In genomic region chr5:148191416-148191815, GRCm38 (mm10) we compare ENCODE assay signal across 23 mouse cellular contexts.
DNase-seq lines count a peak whose midpoint lies in the region; ATAC-seq and TF ChIP-seq lines count a peak whose summit lies in the region.
"Had no signal": no experiment of that assay in that cellular context is flagged by ENCODE, and none has a peak within 500 bp of the region (broad histone marks: within the 10 kb centered on the region; RNA-seq: fewer than 3 reads in every experiment).

No protein-coding gene starts in this region.

- H3K4me2 ChIP-seq in kidney, embryonic 15.5 days, result no peak overlapping the region
- H3K4me2 ChIP-seq in stomach, embryonic 14.5 days (replicated peaks; ENCODE audit: low read depth, low read length), result no peak overlapping the region
- no peak overlapping the region for H3K4me2 ChIP-seq in stomach, postnatal 0 days (replicated peaks; ENCODE audit: low read depth)
- H3K4me2 ChIP-seq in intestine, postnatal 0 days (replicated peaks; ENCODE audit: low read depth), result no peak overlapping the region
- H3K4me2 ChIP-seq: heart, embryonic 13.5 days; hindbrain, embryonic 12.5 days; limb, embryonic 15.5 days; stomach, embryonic 15.5 days had no signal

- no peak overlapping the region for H3K9ac ChIP-seq in kidney, embryonic 15.5 days
- no peak overlapping the region for H3K9ac ChIP-seq in stomach, embryonic 14.5 days (replicated peaks; ENCODE audit: low read depth, low read length)
- no peak overlapping the region for H3K9ac ChIP-seq in stomach, postnatal 0 days (ENCODE audit: low read length)
- no peak overlapping the region for H3K9ac ChIP-seq in intestine, postnatal 0 days (ENCODE audit: low read depth, low read length)
- H3K9ac ChIP-seq: forebrain, postnatal 0 days; heart, embryonic 13.5 days; hindbrain, embryonic 12.5 days; limb, embryonic 15.5 days; liver, embryonic 14.5 days; stomach, embryonic 15.5 days had no signal

- peak; percentile 60; the same call in 1 of the 2 replicates for ATAC-seq in kidney, embryonic 15.5 days (replicated peaks; ENCODE audit: low FRiP score)
- peak; percentile 46; the same call in 1 of the 2 replicates for ATAC-seq in stomach, embryonic 14.5 days (ENCODE audit: insufficient number of reproducible peaks, insufficient read depth, low FRiP score, low read depth)
- no peak for ATAC-seq in stomach, postnatal 0 days (ENCODE audit: low FRiP score, low TSS enrichment)
- 0 out of 2 replicates have a peak, but pooled peaks have one; percentile 41 for ATAC-seq in intestine, postnatal 0 days
- ATAC-seq: forebrain, postnatal 0 days had no signal

- H3K27ac ChIP-seq in kidney, embryonic 15.5 days, result no peak overlapping the region
- H3K27ac ChIP-seq in stomach, embryonic 14.5 days (ENCODE audit: low read length), result no peak overlapping the region
- H3K27ac ChIP-seq in stomach, postnatal 0 days (replicated peaks), result no peak overlapping the region
- H3K27ac ChIP-seq in intestine, postnatal 0 days (ENCODE audit: low read depth, low read length), result no peak overlapping the region
- H3K27ac ChIP-seq: heart, adult 2 months; heart, embryonic 13.5 days; hindbrain, embryonic 12.5 days; limb, embryonic 15.5 days; liver, embryonic 14.5 days; macrophage; stomach, embryonic 15.5 days had no signal

- H3K4me1 ChIP-seq in kidney, embryonic 15.5 days, result no peaks in the 10 kb centered on the region
- no peaks in the 10 kb centered on the region for H3K4me1 ChIP-seq in stomach, embryonic 14.5 days (ENCODE audit: control insufficient read depth, insufficient read depth, low read length)
- H3K4me1 ChIP-seq in stomach, postnatal 0 days (replicated peaks; ENCODE audit: control insufficient read depth, insufficient read depth), result no peaks in the 10 kb centered on the region
- no peaks in the 10 kb centered on the region for H3K4me1 ChIP-seq in intestine, postnatal 0 days (replicated peaks; ENCODE audit: control insufficient read depth, insufficient read depth, low read length)
- H3K4me1 ChIP-seq: heart, embryonic 13.5 days; hindbrain, embryonic 12.5 days; limb, embryonic 15.5 days; stomach, embryonic 15.5 days had no signal

- H3K9me3 ChIP-seq in kidney, embryonic 15.5 days (replicated peaks), result no peaks in the 10 kb centered on the region
- no peaks in the 10 kb centered on the region for H3K9me3 ChIP-seq in stomach, embryonic 14.5 days (ENCODE audit: control insufficient read depth, low read depth, low read length)
- H3K9me3 ChIP-seq in stomach, postnatal 0 days (ENCODE audit: control insufficient read depth, low read length), result no peaks in the 10 kb centered on the region
- H3K9me3 ChIP-seq in intestine, postnatal 0 days (ENCODE audit: control insufficient read depth), result no peaks in the 10 kb centered on the region
- H3K9me3 ChIP-seq: heart, embryonic 13.5 days; limb, embryonic 15.5 days; stomach, embryonic 15.5 days had no signal

- 35% methylated on average over 4 of the region's 4 CpGs for WGBS in kidney, embryonic 15.5 days
- WGBS in stomach, embryonic 14.5 days, result 28% methylated on average over 4 of the region's 4 CpGs
- WGBS in stomach, postnatal 0 days, result 26% methylated on average over 4 of the region's 4 CpGs
- WGBS in intestine, postnatal 0 days, result 35% methylated on average over 4 of the region's 4 CpGs

- TF ChIP-seq CTCF in stomach, postnatal 0 days (IDR thresholded peaks at IDR 0.05; ENCODE audit: low read depth), result no peak
- TF ChIP-seq CTCF in intestine, postnatal 0 days (IDR thresholded peaks at IDR 0.05; ENCODE audit: low read depth), result no peak

- TF ChIP-seq EP300 in stomach, postnatal 0 days (optimal IDR thresholded peaks at IDR 0.05), result no peak

- H3K4me3 ChIP-seq in kidney, embryonic 15.5 days (replicated peaks), result no peak overlapping the region
- H3K4me3 ChIP-seq in stomach, embryonic 14.5 days (ENCODE audit: low read depth, low read length), result no peak overlapping the region
- no peak overlapping the region for H3K4me3 ChIP-seq in stomach, postnatal 0 days (ENCODE audit: low read depth, low read length)
- no peak overlapping the region for H3K4me3 ChIP-seq in intestine, postnatal 0 days (ENCODE audit: low read depth, low read length)
- H3K4me3 ChIP-seq: heart, adult 2 months; heart, embryonic 13.5 days; hindbrain, embryonic 12.5 days; limb, embryonic 15.5 days; stomach, embryonic 15.5 days had no signal

- no peaks in the 10 kb centered on the region for H3K27me3 ChIP-seq in kidney, embryonic 15.5 days
- no peaks in the 10 kb centered on the region for H3K27me3 ChIP-seq in stomach, embryonic 14.5 days (ENCODE audit: control insufficient read depth, insufficient read depth, low read length)
- H3K27me3 ChIP-seq in stomach, postnatal 0 days (ENCODE audit: control insufficient read depth, insufficient read depth, low read length), result no peaks in the 10 kb centered on the region
- H3K27me3 ChIP-seq in intestine, postnatal 0 days (replicated peaks; ENCODE audit: control insufficient read depth, insufficient read depth, low read length), result no peaks in the 10 kb centered on the region
- H3K27me3 ChIP-seq: heart, embryonic 13.5 days; hindbrain, embryonic 12.5 days; limb, embryonic 15.5 days; stomach, embryonic 15.5 days had no signal

- DNase-seq in kidney, postnatal 14 days, result no peak
- DNase-seq in stomach, postnatal 0 days (ENCODE audit: low spot score), result no peak
- peak; percentile 40 for DNase-seq in WW6 (ENCODE audit: low read depth, low spot score)
- DNase-seq in spleen, adult 18-20 months, result no peak
- DNase-seq: adrenal gland, adult 8-10 months; B cell, adult 2 months; cerebellum, adult 11-12 months; cerebellum, postnatal 10 days; forebrain, postnatal 0 days; gastrocnemius, postnatal 14 days; heart, adult 2 months; heart, postnatal 14 days; kidney, adult 2 months; layer of hippocampus, adult 9-11 months had no signal

- no peaks in the 10 kb centered on the region for H3K36me3 ChIP-seq in kidney, embryonic 15.5 days
- no peaks in the 10 kb centered on the region for H3K36me3 ChIP-seq in stomach, embryonic 14.5 days (ENCODE audit: control insufficient read depth, insufficient read depth, low read length)
- H3K36me3 ChIP-seq in stomach, postnatal 0 days (ENCODE audit: control insufficient read depth, insufficient read depth, low read length), result no peaks in the 10 kb centered on the region
- H3K36me3 ChIP-seq in intestine, postnatal 0 days (ENCODE audit: control insufficient read depth, insufficient read depth), result no peaks in the 10 kb centered on the region
- H3K36me3 ChIP-seq: heart, embryonic 13.5 days; hindbrain, embryonic 12.5 days; limb, embryonic 15.5 days; stomach, embryonic 15.5 days had no signal
